Mouse (Mus musculus) olfactory bulb, adult 2 months (tissue): ENCODE data around the gene Itga5. TPM values are rescaled to one million over a fixed set of nuclear protein-coding genes. Genes with fewer than 3 reads are reported as not detected.

Experiments
- H3K27ac ChIP-seq: fragments of 200-500 bp; 2 replicates; pipeline ENCODE4 v1.5.1; 2012; ENCODE audit warnings: low read depth, low read length; ENCODE audit not compliant: insufficient read depth
- H3K4me1 ChIP-seq: fragments of 200-500 bp; 2 replicates; pipeline ENCODE4 v1.6.1; 2012; ENCODE audit warnings: low read length; ENCODE audit not compliant: control insufficient read depth, insufficient read depth
- H3K4me3 ChIP-seq: fragments of 200-500 bp; 2 replicates; pipeline ENCODE4 v1.5.1; 2012; ENCODE audit warnings: mild to moderate bottlenecking, low read depth, low read length, moderate library complexity; ENCODE audit not compliant: insufficient read depth
- CTCF ChIP-seq: fragments of 200-500 bp; IDR thresholded peaks from 2 replicates; pipeline ENCODE4 v1.5.1; 2012; ENCODE audit warnings: low read depth, mild to moderate bottlenecking, low read length, moderate library complexity; ENCODE audit not compliant: insufficient read depth
- POLR2A ChIP-seq: fragments of 200-500 bp; IDR thresholded peaks from 2 replicates; pipeline ENCODE4 v1.6.1; 2012; ENCODE audit warnings: mild to moderate bottlenecking, low read depth, low read length, moderate library complexity; ENCODE audit not compliant: insufficient read depth
- WGBS: fragments of 180-500 bp; shearing (Covaris S2); methylation state at CpG from one replicate; pipeline ENCODE4 v1.1.7; 2018; 5-methylcytosine and 5-hydroxymethylcytosine counted together
- polyA plus RNA-seq: library from polyadenylated mRNA; stranded (reverse); fragments of >200 nt; gene quantifications from 2 replicates; pipeline ENCODE4 v1.2.4, GENCODE M21; 2012; ENCODE audit warnings: low replicate concordance; ENCODE audit not compliant: missing spikeins, insufficient read depth, insufficient read length

Itga5 gene
- polyA plus RNA-seq, 1 experiment = not detected

DNA sequence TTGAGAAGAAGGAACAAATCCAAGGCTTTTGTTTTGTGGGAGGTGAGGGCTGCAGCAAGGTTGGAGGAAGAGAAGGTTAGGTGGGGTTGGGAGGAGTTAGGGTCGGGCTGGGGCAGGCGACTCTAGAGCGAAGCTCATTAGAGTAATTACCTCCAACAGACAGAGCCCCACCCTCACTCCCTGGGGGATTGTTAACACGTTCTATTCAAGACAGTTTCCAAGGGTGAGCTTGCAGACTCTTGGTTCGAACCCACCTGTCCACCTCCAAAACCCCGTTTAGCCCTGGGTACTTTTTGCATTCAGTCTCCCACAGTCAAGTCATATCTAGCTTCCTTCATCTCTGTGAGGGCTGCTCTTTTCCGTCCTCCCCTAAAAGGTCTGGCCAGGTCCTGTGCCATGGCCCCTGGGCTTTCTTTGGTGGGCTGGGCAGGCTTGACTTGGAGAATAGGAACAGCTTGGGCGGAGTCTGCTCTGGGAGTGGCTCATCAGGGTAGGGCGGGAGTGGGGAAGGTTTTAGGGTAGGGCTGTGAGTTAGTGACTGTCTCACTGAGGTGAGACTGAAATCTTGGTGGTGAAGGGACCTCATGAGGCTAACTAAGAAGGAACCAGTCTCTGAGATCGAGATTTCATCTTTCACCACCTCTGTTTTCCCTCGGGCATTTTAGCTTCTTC, 29.4 kb downstream of the Itga5 start:
- TF ChIP-seq CTCF (no peak), POLR2A (no peak)
- Histone ChIP-seq H3K4me3 (no peak overlapping the region), H3K27ac (no peak overlapping the region), H3K4me1 (peaks cover 56% of the 10 kb centered on the region)
- 55% methylated on average over 11 of the region's 11 CpGs for WGBS

DNA sequence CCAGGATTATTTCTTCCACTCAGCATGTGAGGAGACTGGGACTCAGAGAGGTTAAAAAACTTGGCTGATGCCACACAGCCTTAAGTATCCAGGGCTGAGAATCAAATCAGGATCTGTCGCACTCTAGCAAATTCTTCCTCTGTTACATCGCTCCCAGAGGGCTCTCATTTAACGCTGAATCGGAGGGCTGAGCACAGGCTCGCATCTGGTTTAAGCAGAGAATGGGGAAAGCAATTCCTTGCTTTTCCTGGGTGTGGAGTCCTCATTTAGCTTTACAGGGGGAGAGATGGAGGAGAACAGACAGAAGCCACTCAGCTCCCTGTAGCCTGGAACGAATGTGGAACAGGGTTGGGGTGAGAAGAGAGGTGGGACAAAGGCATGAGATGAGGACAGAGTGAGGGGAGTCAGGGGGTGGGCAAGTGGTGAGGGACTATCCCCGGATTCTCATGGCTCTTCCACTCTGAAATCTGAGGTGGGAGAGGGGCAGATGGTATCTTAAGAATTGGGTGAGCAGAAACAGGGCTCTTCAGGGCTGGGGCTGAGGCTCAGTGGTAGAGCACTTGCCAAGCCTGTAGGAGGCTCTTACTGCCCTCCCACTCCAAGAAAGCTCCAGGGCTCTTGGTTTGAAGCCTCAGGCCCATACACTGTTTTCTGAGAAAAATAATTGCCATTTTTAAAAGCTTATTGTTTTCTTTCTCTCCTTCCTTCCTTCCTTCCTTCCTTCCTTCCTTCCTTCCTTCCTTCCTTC, 30.9 kb downstream of the Itga5 start:
- Histone ChIP-seq H3K27ac (peak overlapping the region; percentile 41), H3K4me3 (no peak overlapping the region), H3K4me1 (peaks cover 44% of the 10 kb centered on the region)
- WGBS = 32% methylated on average over 7 of the region's 7 CpGs
- TF ChIP-seq CTCF (no peak), POLR2A (no peak)

DNA sequence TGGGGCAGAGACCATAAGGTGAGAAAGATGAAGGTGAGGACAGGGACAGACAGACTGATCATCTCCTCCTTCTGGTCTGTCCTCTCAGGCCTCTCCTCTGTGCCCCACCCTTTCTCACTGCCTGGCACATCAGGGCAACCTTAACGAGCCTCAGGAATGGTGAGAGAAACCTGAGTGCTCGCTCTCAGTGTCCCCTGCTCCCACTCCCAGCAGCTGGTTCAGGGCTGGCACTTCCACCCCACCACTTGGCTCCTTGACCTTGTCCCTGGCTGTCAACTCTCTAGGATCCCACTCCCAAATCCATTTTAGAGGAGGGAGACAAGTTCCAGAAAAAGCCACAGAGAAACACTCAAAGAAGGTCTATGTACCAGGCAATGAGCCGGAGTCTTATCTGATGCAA, 31.5 kb downstream of the Itga5 start:
- TF ChIP-seq POLR2A (no peak), CTCF (no peak)
- 77% methylated on average over 3 of the region's 3 CpGs for WGBS
- Histone ChIP-seq H3K27ac (peak overlapping the region; percentile 41), H3K4me3 (no peak overlapping the region), H3K4me1 (peaks cover 40% of the 10 kb centered on the region)

DNA sequence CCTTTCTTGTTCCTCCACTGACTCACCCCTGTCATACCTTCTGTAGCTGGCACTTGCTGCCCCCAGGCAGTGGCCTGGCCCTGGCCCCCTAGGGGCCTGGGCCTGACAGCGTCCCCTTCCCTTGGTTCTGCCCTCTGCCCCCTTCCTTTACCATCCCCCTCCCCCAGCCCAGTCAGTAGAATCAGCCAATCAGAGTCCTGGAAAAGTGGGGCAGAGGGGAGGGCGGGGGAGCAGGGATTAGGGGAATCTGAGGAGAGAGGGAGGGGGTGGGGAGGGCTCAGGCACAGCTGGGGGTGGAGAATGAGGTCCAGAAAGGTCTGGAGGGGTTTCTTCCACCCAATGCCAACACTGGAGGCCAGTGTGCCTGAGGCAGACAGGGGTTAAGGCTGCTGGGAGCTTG, 32.4 kb downstream of the Itga5 start:
- Histone ChIP-seq H3K4me3 (no peak overlapping the region), H3K27ac (peak overlapping the region; percentile 52)

DNA sequence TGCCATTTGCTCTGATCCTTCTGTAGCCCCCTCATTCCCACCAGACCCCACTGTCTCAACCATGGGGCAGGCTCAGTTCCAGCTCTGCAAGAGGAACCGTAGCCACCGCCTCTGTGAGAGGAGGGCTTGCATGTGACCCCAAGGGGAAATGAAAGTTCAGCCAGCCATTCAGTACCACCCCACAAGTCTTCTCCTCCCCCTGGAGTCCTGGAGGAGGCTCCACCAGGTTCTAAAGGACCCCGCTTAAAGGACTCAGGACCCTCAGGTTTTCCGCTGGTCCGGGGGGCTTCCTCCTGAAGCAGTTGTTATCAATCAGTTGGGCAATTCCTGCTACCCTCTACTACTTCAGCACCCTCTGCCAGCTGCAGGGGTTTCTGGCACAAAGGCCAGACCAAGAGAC, 32.8 kb downstream of the Itga5 start:
- H3K27ac ChIP-seq = peak overlapping the region; percentile 52
- peaks cover 30% of the 10 kb centered on the region for H3K4me1 ChIP-seq
- 66% methylated on average over 5 of the region's 5 CpGs for WGBS
- no peak overlapping the region; the same call in 1 of the 2 replicates for H3K4me3 ChIP-seq
- TF ChIP-seq POLR2A = no peak
- no peak for TF ChIP-seq CTCF

More for the DNA sequence above, 32.4 kb downstream of the Itga5 start:
- H3K4me1 ChIP-seq = peaks cover 34% of the 10 kb centered on the region
- 49% methylated on average over 2 of the region's 2 CpGs for WGBS
- no peak for TF ChIP-seq POLR2A
- no peak for TF ChIP-seq CTCF

GRCm38 (mm10) chr15:103333081-103333615, 33.4 kb downstream of the Itga5 start:
- H3K27ac ChIP-seq = peak overlapping the region; percentile 52
- 48% methylated on average over 5 of the region's 5 CpGs for WGBS
- no peak for TF ChIP-seq POLR2A
- no peak for TF ChIP-seq CTCF
- H3K4me1 ChIP-seq = peaks cover 27% of the 10 kb centered on the region
- H3K4me3 ChIP-seq = no peak overlapping the region

GRCm38 (mm10) chr15:103323455-103324247, 42.9 kb downstream of the Itga5 start:
- H3K4me1 ChIP-seq = peaks cover 10% of the 10 kb centered on the region
- peak; percentile 83 for TF ChIP-seq CTCF
- no peak for TF ChIP-seq POLR2A
- H3K4me3 ChIP-seq = peak overlapping the region; percentile 65
- under 1% methylated on average over 40 of the region's 40 CpGs for WGBS
- H3K27ac ChIP-seq = no peak overlapping the region

- TF ChIP-seq POLR2A (no peak), CTCF (no peak)
- H3K4me1 ChIP-seq = peaks cover 10% of the 10 kb centered on the region
- peak overlapping the region; percentile 65 for H3K4me3 ChIP-seq
- 2% methylated on average over 21 of the region's 26 CpGs for WGBS
- H3K27ac ChIP-seq = no peak overlapping the region
These were observed 43.5 kb downstream of the Itga5 start for GRCm38 (mm10) chr15:103323070-103323454.
